Mouse (Mus musculus) megakaryocyte, embryonic 14.5 days (primary cell): ENCODE results near the gene Mrpl47.

Source experiments
- FLI1 ChIP-seq: IDR thresholded peaks from 2 replicates; pipeline ENCODE4 v1.6.1; 2012; ENCODE audit warnings: low read length, inconsistent platforms, mixed read lengths
- GATA1 ChIP-seq: IDR thresholded peaks from 3 replicates; pipeline ENCODE4 v1.6.1; 2012; ENCODE audit warnings: mixed read lengths, low read length, inconsistent platforms, borderline replicate concordance

- no peak for TF ChIP-seq FLI1
- no peak; the same call in 2 of the 3 replicates for TF ChIP-seq GATA1
Measured at GRCm38 (mm10) chr3:32709388-32709787, 28.0 kb downstream of the Mrpl47 start.
